Mouse (Mus musculus): ENCODE data around the gene Gpx7. TPM values are rescaled to one million over a fixed set of nuclear protein-coding genes. Genes with fewer than 3 reads are reported as not detected.

Gpx7 gene
- total and polyA plus RNA-seq, 2 experiments: 3.2 to 3.5 TPM

- H3K27me3 ChIP-seq (ENCODE audit: control insufficient read depth, insufficient read depth, low read length): no peaks in the 10 kb centered on the region
- no peak for DNase-seq (ENCODE audit: extremely low read depth, low read depth, low spot score)
- no peak overlapping the region for H3K27ac ChIP-seq (replicated peaks; ENCODE audit: insufficient read depth, low read depth, low read length)
- WGBS: 46% methylated on average over 3 of the region's 3 CpGs
- no peak overlapping the region for H3K9ac ChIP-seq (ENCODE audit: low read depth, low read length)
- H3K36me3 ChIP-seq (ENCODE audit: control insufficient read depth, insufficient read depth, low read length): no peaks in the 10 kb centered on the region
- H3K4me3 ChIP-seq (ENCODE audit: insufficient read depth, low read depth, low read length): no peak overlapping the region
- TF ChIP-seq POLR2A (IDR thresholded peaks at IDR 0.05; ENCODE audit: extremely low read depth, insufficient read depth, low read length) (no peak), CTCF (IDR thresholded peaks at IDR 0.05; ENCODE audit: low read depth, low read length) (no peak)
- no peaks in the 10 kb centered on the region for H3K79me2 ChIP-seq (ENCODE audit: control insufficient read depth, insufficient read depth, low read length)
- H3K4me1 ChIP-seq (ENCODE audit: control insufficient read depth, insufficient read depth, low read length): peaks cover 2% of the 10 kb centered on the region
Observed at GRCm38 (mm10) chr4:108435646-108436045, 28.9 kb upstream of the Gpx7 start.

- no peaks in the 10 kb centered on the region for H3K27me3 ChIP-seq (ENCODE audit: control insufficient read depth, insufficient read depth, low read length)
- 89% methylated on average over 3 of the region's 3 CpGs for WGBS
- no peak for TF ChIP-seq CTCF (IDR thresholded peaks at IDR 0.05; ENCODE audit: low read depth, low read length)
- no peak for TF ChIP-seq POLR2A (IDR thresholded peaks at IDR 0.05; ENCODE audit: extremely low read depth, insufficient read depth, low read length)
- no peak overlapping the region for H3K27ac ChIP-seq (replicated peaks; ENCODE audit: insufficient read depth, low read depth, low read length)
- H3K9ac ChIP-seq (ENCODE audit: low read depth, low read length): no peak overlapping the region
- no peaks in the 10 kb centered on the region for H3K36me3 ChIP-seq (ENCODE audit: control insufficient read depth, insufficient read depth, low read length)
- H3K79me2 ChIP-seq (ENCODE audit: control insufficient read depth, insufficient read depth, low read length): no peaks in the 10 kb centered on the region
- no peak overlapping the region for H3K4me3 ChIP-seq (ENCODE audit: insufficient read depth, low read depth, low read length)
- DNase-seq (ENCODE audit: extremely low read depth, low read depth, low spot score): no peak
- peaks cover 2% of the 10 kb centered on the region for H3K4me1 ChIP-seq (ENCODE audit: control insufficient read depth, insufficient read depth, low read length)
Observed at GRCm38 (mm10) chr4:108434781-108435180, 28.0 kb upstream of the Gpx7 start.

- Histone ChIP-seq H3K36me3 (ENCODE audit: control insufficient read depth, insufficient read depth, low read length) (no peaks in the 10 kb centered on the region), H3K4me3 (ENCODE audit: insufficient read depth, low read depth, low read length) (no peak overlapping the region), H3K9ac (ENCODE audit: low read depth, low read length) (no peak overlapping the region), H3K4me1 (ENCODE audit: control insufficient read depth, insufficient read depth, low read length) (peaks cover 2% of the 10 kb centered on the region), H3K27ac (replicated peaks; ENCODE audit: insufficient read depth, low read depth, low read length) (no peak overlapping the region), H3K79me2 (ENCODE audit: control insufficient read depth, insufficient read depth, low read length) (no peaks in the 10 kb centered on the region), H3K27me3 (ENCODE audit: control insufficient read depth, insufficient read depth, low read length) (no peaks in the 10 kb centered on the region)
- 86% methylated on average over 4 of the region's 4 CpGs for WGBS
- TF ChIP-seq POLR2A (IDR thresholded peaks at IDR 0.05; ENCODE audit: extremely low read depth, insufficient read depth, low read length) (no peak), CTCF (IDR thresholded peaks at IDR 0.05; ENCODE audit: low read depth, low read length) (no peak)
- DNase-seq (ENCODE audit: extremely low read depth, low read depth, low spot score): no peak
Observed at GRCm38 (mm10) chr4:108434221-108434620, 27.5 kb upstream of the Gpx7 start.

DNA sequence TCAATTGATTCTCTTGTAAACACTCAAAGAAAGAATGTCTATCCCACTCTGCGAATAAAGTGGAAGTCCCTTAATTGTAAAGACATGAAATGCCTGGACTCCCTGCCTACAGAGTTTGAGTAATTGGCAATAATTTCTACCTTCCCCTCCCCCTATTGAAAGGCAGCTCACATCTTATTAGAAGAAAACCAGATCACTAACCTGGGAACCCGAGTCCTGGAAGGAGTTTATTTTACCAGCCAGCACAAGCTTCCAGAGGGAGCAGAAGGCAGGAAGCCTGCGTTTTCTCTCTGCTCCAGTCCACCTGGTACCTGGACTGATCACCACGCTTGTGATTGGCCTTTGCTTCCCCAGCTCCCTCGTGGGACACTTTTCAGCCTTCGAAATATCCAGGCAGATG is 26.6 kb upstream of the Gpx7 start:
- no peak for TF ChIP-seq POLR2A (IDR thresholded peaks at IDR 0.05; ENCODE audit: extremely low read depth, insufficient read depth, low read length)
- no peak for TF ChIP-seq CTCF (IDR thresholded peaks at IDR 0.05; ENCODE audit: low read depth, low read length)
- no peaks in the 10 kb centered on the region for H3K79me2 ChIP-seq (ENCODE audit: control insufficient read depth, insufficient read depth, low read length)
- H3K27me3 ChIP-seq (ENCODE audit: control insufficient read depth, insufficient read depth, low read length): no peaks in the 10 kb centered on the region
- 68% methylated on average over 6 of the region's 6 CpGs for WGBS
- no peak for DNase-seq (ENCODE audit: extremely low read depth, low read depth, low spot score)
- H3K27ac ChIP-seq (replicated peaks; ENCODE audit: insufficient read depth, low read depth, low read length): no peak overlapping the region
- no peak overlapping the region for H3K9ac ChIP-seq (ENCODE audit: low read depth, low read length)
- no peak overlapping the region for H3K4me3 ChIP-seq (ENCODE audit: insufficient read depth, low read depth, low read length)
- H3K36me3 ChIP-seq (ENCODE audit: control insufficient read depth, insufficient read depth, low read length): no peaks in the 10 kb centered on the region
- peaks cover 2% of the 10 kb centered on the region for H3K4me1 ChIP-seq (ENCODE audit: control insufficient read depth, insufficient read depth, low read length)

GRCm38 (mm10) chr4:108431561-108431936 is 24.8 kb upstream of the Gpx7 start:
- peak; percentile 72 for DNase-seq (ENCODE audit: extremely low read depth, low read depth, low spot score)
- H3K9ac ChIP-seq (ENCODE audit: low read depth, low read length): no peak overlapping the region
- 34% methylated on average over 2 of the region's 2 CpGs for WGBS
- no peak overlapping the region for H3K4me3 ChIP-seq (ENCODE audit: insufficient read depth, low read depth, low read length)
- H3K4me1 ChIP-seq (ENCODE audit: control insufficient read depth, insufficient read depth, low read length): peaks cover 2% of the 10 kb centered on the region
- no peak overlapping the region for H3K27ac ChIP-seq (replicated peaks; ENCODE audit: insufficient read depth, low read depth, low read length)
- TF ChIP-seq CTCF (IDR thresholded peaks at IDR 0.05; ENCODE audit: low read depth, low read length): no peak
- TF ChIP-seq POLR2A (IDR thresholded peaks at IDR 0.05; ENCODE audit: extremely low read depth, insufficient read depth, low read length): no peak
- H3K27me3 ChIP-seq (ENCODE audit: control insufficient read depth, insufficient read depth, low read length): no peaks in the 10 kb centered on the region
- H3K36me3 ChIP-seq (ENCODE audit: control insufficient read depth, insufficient read depth, low read length): no peaks in the 10 kb centered on the region
- no peaks in the 10 kb centered on the region for H3K79me2 ChIP-seq (ENCODE audit: control insufficient read depth, insufficient read depth, low read length)

- Histone ChIP-seq H3K79me2 (ENCODE audit: control insufficient read depth, insufficient read depth, low read length) (no peaks in the 10 kb centered on the region), H3K4me3 (ENCODE audit: insufficient read depth, low read depth, low read length) (no peak overlapping the region), H3K27me3 (ENCODE audit: control insufficient read depth, insufficient read depth, low read length) (no peaks in the 10 kb centered on the region), H3K27ac (replicated peaks; ENCODE audit: insufficient read depth, low read depth, low read length) (no peak overlapping the region), H3K9ac (ENCODE audit: low read depth, low read length) (no peak overlapping the region), H3K4me1 (ENCODE audit: control insufficient read depth, insufficient read depth, low read length) (peaks cover 2% of the 10 kb centered on the region), H3K36me3 (ENCODE audit: control insufficient read depth, insufficient read depth, low read length) (no peaks in the 10 kb centered on the region)
- 54% methylated on average over 4 of the region's 4 CpGs for WGBS
- DNase-seq (ENCODE audit: extremely low read depth, low read depth, low spot score): no peak
- TF ChIP-seq POLR2A (IDR thresholded peaks at IDR 0.05; ENCODE audit: extremely low read depth, insufficient read depth, low read length) (no peak), CTCF (IDR thresholded peaks at IDR 0.05; ENCODE audit: low read depth, low read length) (no peak)
Observed at GRCm38 (mm10) chr4:108430656-108431560, 24.1 kb upstream of the Gpx7 start.
